Mouse (Mus musculus): ENCODE measurements around the gene Olfr430. TPM values are rescaled to one million over a fixed set of nuclear protein-coding genes. Genes with fewer than 3 reads are reported as not detected.

Gene Olfr430
- total and polyA plus RNA-seq, 2 experiments from 2014 or later, result not detected

DNA sequence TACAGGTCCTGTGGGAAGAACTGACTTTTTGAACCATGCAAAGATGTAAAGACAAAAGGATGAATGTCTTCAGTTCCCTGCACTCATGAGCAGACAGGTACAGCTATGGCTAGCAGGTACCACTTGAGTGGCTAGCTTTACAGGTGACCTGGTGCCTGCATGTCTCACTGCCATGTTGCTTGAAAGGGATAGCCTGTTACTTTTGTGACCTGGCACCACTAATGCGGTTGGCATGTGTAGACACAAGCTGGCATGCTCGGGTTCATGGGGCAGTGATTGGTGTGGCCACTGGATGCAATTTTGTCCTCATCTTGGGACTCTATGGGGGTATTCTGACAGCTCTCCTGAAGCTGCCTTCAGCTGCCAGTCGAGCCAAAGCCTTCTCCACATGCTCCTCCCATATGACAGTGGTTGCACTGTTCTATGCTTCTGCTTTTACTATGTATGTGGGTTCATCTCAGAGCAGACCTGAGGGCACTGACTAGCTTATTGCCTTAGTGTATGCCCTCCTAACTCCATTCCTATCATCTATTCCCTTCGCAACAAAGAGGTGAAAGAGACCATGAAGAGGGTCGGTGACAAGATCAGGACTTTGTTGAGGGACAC is 14.4 kb upstream of the Olfr430 start:
- DNase-seq (ENCODE audit: low spot score), result no peak
- H3K9me3 ChIP-seq (replicated peaks; ENCODE audit: control insufficient read depth, low read length), result no peaks in the 10 kb centered on the region

DNA sequence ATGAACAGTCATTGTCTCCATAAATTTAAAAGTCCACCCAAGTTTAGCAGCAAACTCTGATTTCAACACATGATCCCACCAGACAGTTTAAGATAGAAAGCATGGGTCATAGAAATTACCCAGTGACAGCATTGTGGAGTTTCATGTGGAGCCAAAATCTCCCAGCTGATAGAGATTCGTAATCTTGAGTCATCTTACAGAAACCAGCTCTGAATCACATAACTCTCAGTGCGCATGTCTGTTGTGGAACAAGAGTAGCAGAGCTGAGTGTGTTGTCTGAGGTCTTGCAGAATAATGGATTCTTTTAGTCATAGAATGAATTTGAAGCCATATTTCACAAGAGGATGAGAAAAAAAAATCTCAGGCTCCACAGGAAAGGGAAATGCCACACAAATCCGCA is 13.4 kb upstream of the Olfr430 start:
- 63% methylated on average over 3 of the region's 3 CpGs for WGBS

More for the DNA sequence above, 14.4 kb upstream of the Olfr430 start:
- H3K27me3 ChIP-seq (ENCODE audit: control insufficient read depth, insufficient read depth, low read length), result no peaks in the 10 kb centered on the region
- 75% methylated on average over 5 of the region's 5 CpGs for WGBS
- ATAC-seq (ENCODE audit: insufficient read depth, low read depth), result no peak
- no peak overlapping the region for H3K9ac ChIP-seq (replicated peaks; ENCODE audit: low read depth, low read length)
- H3K27ac ChIP-seq (ENCODE audit: low read depth), result no peak overlapping the region
- H3K36me3 ChIP-seq (replicated peaks; ENCODE audit: control insufficient read depth, insufficient read depth, low read length), result no peaks in the 10 kb centered on the region
- H3K4me1 ChIP-seq (ENCODE audit: control insufficient read depth, insufficient read depth), result no peaks in the 10 kb centered on the region
- H3K4me2 ChIP-seq (ENCODE audit: low read depth, low read length), result no peak overlapping the region
- TF ChIP-seq CTCF (IDR thresholded peaks at IDR 0.05; ENCODE audit: low read depth) (no peak), EP300 (IDR thresholded peaks at IDR 0.05; ENCODE audit: low read depth) (no peak)
- no peak overlapping the region for H3K4me3 ChIP-seq (ENCODE audit: low read depth, low read length)

DNA sequence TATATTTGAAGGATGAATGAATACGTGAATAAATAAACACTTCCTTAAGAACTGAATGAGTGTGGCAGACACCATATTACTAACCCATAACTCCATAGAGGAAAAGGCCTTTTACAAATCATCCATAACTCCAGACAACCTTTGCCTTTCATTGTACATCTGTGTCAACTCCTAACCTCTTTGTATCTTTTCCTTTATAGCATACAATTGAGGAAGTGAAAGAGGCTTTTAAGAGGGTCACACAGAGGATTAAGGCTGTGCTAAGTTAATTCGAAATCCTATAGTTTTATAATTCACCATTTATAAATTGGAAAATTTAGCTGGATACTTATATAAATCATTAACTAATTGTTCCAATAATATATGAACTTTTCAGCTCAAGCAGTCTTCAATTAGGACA is 11.2 kb upstream of the Olfr430 start:
- Histone ChIP-seq H3K4me1 (ENCODE audit: control insufficient read depth, insufficient read depth) (no peaks in the 10 kb centered on the region), H3K4me3 (ENCODE audit: low read depth, low read length) (no peak overlapping the region), H3K4me2 (ENCODE audit: low read depth, low read length) (no peak overlapping the region), H3K27ac (ENCODE audit: low read depth) (no peak overlapping the region), H3K36me3 (replicated peaks; ENCODE audit: control insufficient read depth, insufficient read depth, low read length) (no peaks in the 10 kb centered on the region), H3K27me3 (ENCODE audit: control insufficient read depth, insufficient read depth, low read length) (no peaks in the 10 kb centered on the region), H3K9ac (replicated peaks; ENCODE audit: low read depth, low read length) (no peak overlapping the region), H3K9me3 (replicated peaks; ENCODE audit: control insufficient read depth, low read length) (no peaks in the 10 kb centered on the region)
- WGBS, result 73% methylated on average over 2 of the region's 2 CpGs
- no peak for DNase-seq (ENCODE audit: low spot score)
- TF ChIP-seq EP300 (IDR thresholded peaks at IDR 0.05; ENCODE audit: low read depth) (no peak), CTCF (IDR thresholded peaks at IDR 0.05; ENCODE audit: low read depth) (no peak)
- ATAC-seq (ENCODE audit: insufficient read depth, low read depth), result no peak

More for the DNA sequence above, 13.4 kb upstream of the Olfr430 start:
- H3K27ac ChIP-seq (ENCODE audit: low read depth), result no peak overlapping the region
- H3K4me1 ChIP-seq (ENCODE audit: control insufficient read depth, insufficient read depth), result no peaks in the 10 kb centered on the region
- no peak overlapping the region for H3K4me2 ChIP-seq (ENCODE audit: low read depth, low read length)
- H3K9me3 ChIP-seq (replicated peaks; ENCODE audit: control insufficient read depth, low read length), result no peaks in the 10 kb centered on the region
- no peak for TF ChIP-seq CTCF (IDR thresholded peaks at IDR 0.05; ENCODE audit: low read depth)
- no peak for TF ChIP-seq EP300 (IDR thresholded peaks at IDR 0.05; ENCODE audit: low read depth)
- H3K27me3 ChIP-seq (ENCODE audit: control insufficient read depth, insufficient read depth, low read length), result no peaks in the 10 kb centered on the region
- no peak overlapping the region for H3K9ac ChIP-seq (replicated peaks; ENCODE audit: low read depth, low read length)
- H3K4me3 ChIP-seq (ENCODE audit: low read depth, low read length), result no peak overlapping the region
- H3K36me3 ChIP-seq (replicated peaks; ENCODE audit: control insufficient read depth, insufficient read depth, low read length), result no peaks in the 10 kb centered on the region
- ATAC-seq (ENCODE audit: insufficient read depth, low read depth) (no peak), DNase-seq (ENCODE audit: low spot score) (no peak)

DNA sequence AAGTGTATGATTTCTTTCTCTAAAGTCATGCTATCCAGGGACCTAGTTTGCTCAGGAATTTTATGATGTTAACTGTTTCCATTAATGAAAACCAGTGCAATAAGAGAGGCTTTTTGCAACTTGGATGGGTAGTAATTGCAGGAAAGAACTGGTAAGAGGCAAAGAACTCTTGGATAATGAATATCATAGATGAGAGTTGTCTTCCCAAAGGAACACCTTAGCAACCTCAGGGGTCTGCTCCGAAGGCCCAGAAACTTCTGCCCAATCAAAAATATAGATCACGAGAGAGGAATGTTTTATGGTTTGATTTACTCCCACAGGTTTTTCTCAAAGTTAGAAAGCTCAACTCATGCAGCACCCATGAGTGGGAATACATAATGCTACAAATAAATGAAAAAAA is 17.6 kb downstream of the Olfr430 start, which contains the start of gene Olfr429:
Gene Olfr429, plus strand, starts transcription at position 301 of the 400 bp plus-strand sequence.
- no peak within 1 kb of the TSS for H3K9ac ChIP-seq (replicated peaks; ENCODE audit: low read depth, low read length)
- no peak within 1 kb of the TSS for H3K4me3 ChIP-seq (ENCODE audit: low read depth, low read length)
- DNase-seq (ENCODE audit: low spot score) (no peak), ATAC-seq (ENCODE audit: insufficient read depth, low read depth) (no peak)
- no peak within 1 kb of the TSS for H3K4me2 ChIP-seq (ENCODE audit: low read depth, low read length)
- no peak for TF ChIP-seq CTCF (IDR thresholded peaks at IDR 0.05; ENCODE audit: low read depth)
- no peak for TF ChIP-seq EP300 (IDR thresholded peaks at IDR 0.05; ENCODE audit: low read depth)
- no peaks in the 10 kb centered on the region for H3K27me3 ChIP-seq (ENCODE audit: control insufficient read depth, insufficient read depth, low read length)
- H3K36me3 ChIP-seq (replicated peaks; ENCODE audit: control insufficient read depth, insufficient read depth, low read length), result no peaks in the 10 kb centered on the region
- H3K27ac ChIP-seq (ENCODE audit: low read depth), result no peak within 1 kb of the TSS
- no peaks in the 10 kb centered on the region for H3K4me1 ChIP-seq (ENCODE audit: control insufficient read depth, insufficient read depth)
- H3K9me3 ChIP-seq (replicated peaks; ENCODE audit: control insufficient read depth, low read length), result no peaks in the 10 kb centered on the region
- WGBS, result 77% methylated on average over 2 of the region's 2 CpGs

DNA sequence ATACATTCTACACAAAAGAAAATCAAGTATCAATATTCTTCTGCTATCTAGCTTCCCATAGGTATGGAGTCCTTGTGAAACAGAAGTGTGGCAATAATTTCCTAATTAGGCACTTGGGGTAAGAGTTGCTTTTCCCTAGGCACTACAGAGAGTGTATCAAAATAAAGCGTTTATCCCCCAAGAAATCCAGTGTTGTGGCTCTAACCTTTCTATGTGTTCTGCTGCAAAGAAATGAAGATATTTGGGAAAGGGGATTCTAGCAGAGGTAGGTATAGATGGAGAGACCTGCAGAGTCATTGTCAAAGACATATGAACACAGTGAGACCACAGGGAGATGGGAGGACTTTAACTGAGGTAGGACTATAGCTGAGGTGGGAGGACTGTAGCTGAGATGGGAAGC is 30.2 kb downstream of the Olfr430 start, which contains the start of gene Olfr427:
Gene Olfr427, plus strand, starts transcription at position 301 of the 400 bp plus-strand sequence.
- no peak for TF ChIP-seq EP300 (IDR thresholded peaks at IDR 0.05; ENCODE audit: low read depth)
- no peak for TF ChIP-seq CTCF (IDR thresholded peaks at IDR 0.05; ENCODE audit: low read depth)
- Histone ChIP-seq H3K36me3 (replicated peaks; ENCODE audit: control insufficient read depth, insufficient read depth, low read length) (no peaks in the 10 kb centered on the region), H3K27me3 (ENCODE audit: control insufficient read depth, insufficient read depth, low read length) (no peaks in the 10 kb centered on the region), H3K9ac (replicated peaks; ENCODE audit: low read depth, low read length) (no peak within 1 kb of the TSS), H3K4me2 (ENCODE audit: low read depth, low read length) (no peak within 1 kb of the TSS), H3K27ac (ENCODE audit: low read depth) (no peak within 1 kb of the TSS), H3K9me3 (replicated peaks; ENCODE audit: control insufficient read depth, low read length) (no peaks in the 10 kb centered on the region), H3K4me1 (ENCODE audit: control insufficient read depth, insufficient read depth) (no peaks in the 10 kb centered on the region), H3K4me3 (ENCODE audit: low read depth, low read length) (no peak within 1 kb of the TSS)
- DNase-seq (ENCODE audit: low spot score), result no peak
- no peak for ATAC-seq (ENCODE audit: insufficient read depth, low read depth)
- 79% methylated on average over 1 of the region's 1 CpGs for WGBS

DNA sequence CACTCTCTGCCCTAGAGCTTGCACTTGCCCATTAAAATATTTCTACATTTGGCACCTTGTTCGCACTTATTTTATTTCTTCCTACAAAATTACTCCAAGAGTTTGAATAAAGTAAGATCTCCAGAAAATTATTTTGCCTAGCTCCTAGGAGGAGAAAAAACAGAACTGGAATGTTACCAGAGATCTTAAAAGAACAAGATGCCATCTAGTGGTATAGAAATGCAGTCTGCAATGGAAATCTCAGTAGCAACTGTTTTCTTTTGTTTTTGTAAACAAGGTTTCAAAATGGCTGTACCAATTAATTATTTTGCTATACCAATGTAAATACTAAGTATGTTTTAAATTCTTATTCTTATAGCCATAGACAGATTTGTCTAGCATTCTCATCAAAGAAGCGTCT is 37.3 kb downstream of the Olfr430 start:
- DNase-seq (ENCODE audit: low spot score), result peak; percentile 10
- 52% methylated on average over 2 of the region's 2 CpGs for WGBS

More for the DNA sequence above, 37.3 kb downstream of the Olfr430 start:
- no peak for ATAC-seq (ENCODE audit: insufficient read depth, low read depth)
- no peak overlapping the region for H3K9ac ChIP-seq (replicated peaks; ENCODE audit: low read depth, low read length)
- no peaks in the 10 kb centered on the region for H3K9me3 ChIP-seq (replicated peaks; ENCODE audit: control insufficient read depth, low read length)
- no peak overlapping the region for H3K27ac ChIP-seq (ENCODE audit: low read depth)
- no peaks in the 10 kb centered on the region for H3K36me3 ChIP-seq (replicated peaks; ENCODE audit: control insufficient read depth, insufficient read depth, low read length)
- no peak overlapping the region for H3K4me3 ChIP-seq (ENCODE audit: low read depth, low read length)
- no peaks in the 10 kb centered on the region for H3K27me3 ChIP-seq (ENCODE audit: control insufficient read depth, insufficient read depth, low read length)
- no peak overlapping the region for H3K4me2 ChIP-seq (ENCODE audit: low read depth, low read length)
- no peaks in the 10 kb centered on the region for H3K4me1 ChIP-seq (ENCODE audit: control insufficient read depth, insufficient read depth)
- TF ChIP-seq EP300 (IDR thresholded peaks at IDR 0.05; ENCODE audit: low read depth) (no peak), CTCF (IDR thresholded peaks at IDR 0.05; ENCODE audit: low read depth) (peak; percentile 26)

Data from heart, postnatal 0 days (tissue).